Mouse (Mus musculus) embryonic facial prominence, embryonic 15.5 days (tissue): ENCODE measurements at regions not wholly inside any gene's neighbourhood (a gene's known extent, or its start where the extent isn't known, plus 50 kb on each side); places are given as distances from the start of the nearest gene placed in this dataset.

Source experiments
- ATAC-seq: fragments of 200-750 bp; cut with Nextera tagmentation; 2 replicates; pipeline ENCODE4 v1.8.0; 2017; ENCODE audit warnings: low read depth, moderate TSS enrichment; ENCODE audit not compliant: insufficient number of reproducible peaks, low FRiP score, low TSS enrichment
- H3K27ac ChIP-seq: fragments of 300-500 bp; sonication (generic); replicated peaks from 2 replicates; pipeline ENCODE4 v1.5.1; 2015; ENCODE audit warnings: mild to moderate bottlenecking, inconsistent platforms
- H3K27me3 ChIP-seq: fragments of 300-500 bp; sonication (generic); 2 replicates; pipeline ENCODE4 v1.6.1; 2015; ENCODE audit warnings: inconsistent platforms
- H3K36me3 ChIP-seq: fragments of 300-500 bp; sonication (generic); 2 replicates; pipeline ENCODE4 v1.6.1; 2015; ENCODE audit warnings: mild to moderate bottlenecking, inconsistent platforms
- H3K4me1 ChIP-seq: fragments of 300-500 bp; sonication (generic); 2 replicates; pipeline ENCODE4 v1.6.1; 2015; ENCODE audit warnings: inconsistent platforms
- H3K4me2 ChIP-seq: fragments of 300-500 bp; sonication (generic); replicated peaks from 2 replicates; pipeline ENCODE4 v1.6.1; 2015; ENCODE audit warnings: mild to moderate bottlenecking, inconsistent platforms
- H3K4me3 ChIP-seq: fragments of 300-500 bp; sonication (generic); replicated peaks from 2 replicates; pipeline ENCODE4 v1.5.1; 2015; ENCODE audit warnings: mild to moderate bottlenecking, inconsistent platforms
- H3K9ac ChIP-seq: fragments of 300-500 bp; sonication (generic); 2 replicates; pipeline ENCODE4 v1.6.1; 2015; ENCODE audit warnings: inconsistent platforms
- H3K9me3 ChIP-seq: fragments of 300-500 bp; sonication (generic); replicated peaks from 2 replicates; pipeline ENCODE4 v1.6.1; 2016; ENCODE audit warnings: inconsistent platforms
- WGBS: fragments of 180-500 bp; shearing (Covaris S2); methylation state at CpG from one replicate; pipeline ENCODE4 v1.1.7; 2015; 5-methylcytosine and 5-hydroxymethylcytosine counted together

DNA sequence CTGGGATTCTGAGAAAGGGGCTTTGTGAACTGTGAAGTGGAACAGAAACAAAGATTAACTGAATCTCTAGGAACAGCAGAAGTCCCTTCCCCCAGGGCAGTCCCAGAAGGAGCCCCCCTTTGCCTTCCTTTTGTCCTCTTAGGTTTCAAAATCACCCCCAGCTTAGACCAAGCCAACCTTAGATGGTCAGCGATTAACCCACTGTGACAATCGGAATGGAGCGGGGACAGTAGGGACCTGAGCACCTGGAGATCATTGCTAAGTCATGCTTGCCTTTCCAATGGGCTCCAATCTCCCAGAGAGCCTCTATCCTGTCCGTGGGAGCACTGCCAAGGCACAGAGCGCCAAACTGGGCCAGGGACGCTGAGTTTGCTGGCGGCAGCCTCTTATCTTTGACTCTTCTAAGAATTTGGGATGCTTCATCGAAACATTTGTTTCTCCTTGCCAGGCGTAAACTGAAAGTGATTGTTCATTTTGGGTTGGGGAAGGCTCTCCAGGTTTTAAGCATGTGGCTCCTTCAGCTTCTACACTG, 165.3 kb upstream of the Ankrd55 start:
- H3K27ac ChIP-seq: no peak overlapping the region
- H3K9ac ChIP-seq: no peak overlapping the region
- ATAC-seq: no peak
- H3K4me2 ChIP-seq: no peak overlapping the region
- H3K36me3 ChIP-seq: no peaks in the 10 kb centered on the region
- 72% methylated on average over 9 of the region's 9 CpGs for WGBS
- H3K9me3 ChIP-seq: no peaks in the 10 kb centered on the region
- H3K4me1 ChIP-seq: peaks cover 38% of the 10 kb centered on the region
- no peaks in the 10 kb centered on the region for H3K27me3 ChIP-seq
- H3K4me3 ChIP-seq: no peak overlapping the region

DNA sequence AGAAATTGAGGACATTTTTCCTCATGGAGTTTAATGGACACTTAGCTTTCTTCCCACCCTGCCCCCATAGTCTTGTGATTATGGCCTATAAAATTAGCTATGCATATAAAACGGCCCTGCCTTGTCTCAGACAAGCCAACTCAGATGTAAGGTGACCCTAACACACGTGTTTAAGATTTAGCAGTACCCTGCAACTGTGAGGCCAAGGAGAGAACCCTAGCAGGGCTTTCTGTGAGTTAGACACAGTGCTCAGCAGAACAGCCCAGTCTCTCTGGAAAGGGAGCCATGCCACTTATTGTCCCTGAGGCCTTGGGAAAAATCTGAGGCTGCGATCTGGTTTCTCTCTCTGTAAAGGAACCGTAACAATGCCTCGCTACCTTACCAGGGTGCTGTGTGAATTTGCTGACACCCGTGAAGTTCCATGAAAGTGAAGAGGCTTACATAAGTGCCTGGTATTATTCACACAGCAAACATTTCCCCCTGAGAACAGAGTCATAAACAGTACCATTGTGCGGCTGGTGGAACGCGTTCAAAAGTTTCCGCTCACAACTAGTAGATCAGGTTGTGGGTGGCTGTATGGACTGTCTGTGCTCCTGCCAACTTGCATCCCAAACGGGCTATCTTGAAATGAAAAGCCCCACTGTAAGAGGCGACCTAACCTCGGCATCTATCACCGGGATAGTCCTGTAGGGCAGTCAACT, 162.3 kb upstream of the Ankrd55 start:
- H3K4me1 ChIP-seq: peaks cover 14% of the 10 kb centered on the region
- H3K9ac ChIP-seq: no peak overlapping the region
- ATAC-seq: peak; percentile 39; the same call in 1 of the 2 replicates
- H3K27me3 ChIP-seq: no peaks in the 10 kb centered on the region
- H3K36me3 ChIP-seq: no peaks in the 10 kb centered on the region
- H3K4me2 ChIP-seq: no peak overlapping the region
- H3K4me3 ChIP-seq: no peak overlapping the region
- no peaks in the 10 kb centered on the region for H3K9me3 ChIP-seq
- 48% methylated on average over 14 of the region's 14 CpGs for WGBS
- H3K27ac ChIP-seq: no peak overlapping the region

DNA sequence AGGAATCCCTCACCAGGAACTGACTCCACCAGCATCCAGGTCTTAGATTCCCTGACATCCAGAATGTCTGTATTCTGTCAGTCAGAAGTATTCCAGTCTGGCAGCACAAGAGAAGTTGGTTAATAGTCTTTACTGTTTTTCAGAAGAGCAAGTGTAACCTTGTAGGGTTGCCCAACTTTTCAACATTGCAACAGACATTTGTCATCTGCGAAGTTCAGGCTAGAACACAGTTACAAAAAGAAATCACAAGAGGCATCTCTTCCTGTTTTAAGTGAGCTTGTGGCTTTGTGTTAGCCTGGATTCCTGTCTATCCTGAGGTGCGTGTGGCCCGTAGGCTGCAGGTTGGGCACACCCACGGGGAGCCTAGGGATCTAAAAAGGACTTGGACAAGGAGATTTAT, 158.0 kb upstream of the Ankrd55 start:
- H3K9ac ChIP-seq: no peak overlapping the region
- no peaks in the 10 kb centered on the region for H3K9me3 ChIP-seq
- no peaks in the 10 kb centered on the region for H3K27me3 ChIP-seq
- H3K4me3 ChIP-seq: no peak overlapping the region
- WGBS: 63% methylated on average over 4 of the region's 4 CpGs
- no peak overlapping the region for H3K27ac ChIP-seq
- H3K36me3 ChIP-seq: no peaks in the 10 kb centered on the region
- no peak for ATAC-seq
- no peak overlapping the region for H3K4me2 ChIP-seq
- H3K4me1 ChIP-seq: peaks cover 10% of the 10 kb centered on the region; the same call in 1 of the 2 replicates

DNA sequence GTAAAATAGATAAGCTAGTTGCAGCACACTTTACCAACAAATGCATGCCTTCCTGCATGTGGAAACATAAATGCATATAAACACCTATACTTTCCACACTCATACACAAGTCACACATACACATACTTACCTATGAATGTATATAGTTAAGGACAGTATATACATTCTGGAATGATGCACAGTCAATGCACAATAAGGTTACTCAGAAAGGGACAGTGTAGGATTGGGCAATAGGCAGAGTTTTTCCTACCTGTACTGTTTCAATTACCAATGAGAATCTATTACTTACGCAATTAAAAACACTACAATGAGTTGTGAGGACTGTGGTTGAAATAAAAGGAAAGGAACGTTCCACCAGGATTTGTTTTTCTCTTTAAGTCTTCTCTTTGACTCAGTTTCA, 157.5 kb upstream of the Ankrd55 start:
- Histone ChIP-seq H3K4me1 (peaks cover 8% of the 10 kb centered on the region; the same call in 1 of the 2 replicates), H3K36me3 (no peaks in the 10 kb centered on the region), H3K9ac (no peak overlapping the region), H3K9me3 (no peaks in the 10 kb centered on the region), H3K27ac (no peak overlapping the region), H3K4me2 (no peak overlapping the region), H3K4me3 (no peak overlapping the region), H3K27me3 (no peaks in the 10 kb centered on the region)
- ATAC-seq: no peak
- WGBS: 55% methylated on average over 2 of the region's 2 CpGs

GRCm38 (mm10) chr13:112131191-112131590, 157.1 kb upstream of the Ankrd55 start:
- H3K27ac ChIP-seq: no peak overlapping the region
- H3K4me3 ChIP-seq: no peak overlapping the region
- no peak overlapping the region for H3K4me2 ChIP-seq
- no peak overlapping the region for H3K9ac ChIP-seq
- WGBS: 36% methylated on average over 12 of the region's 12 CpGs
- 0 out of 2 replicates have a peak, but pooled peaks cover 4% of the 10 kb centered on the region for H3K4me1 ChIP-seq
- ATAC-seq: no peak
- H3K27me3 ChIP-seq: no peaks in the 10 kb centered on the region
- no peaks in the 10 kb centered on the region for H3K9me3 ChIP-seq
- no peaks in the 10 kb centered on the region for H3K36me3 ChIP-seq

DNA sequence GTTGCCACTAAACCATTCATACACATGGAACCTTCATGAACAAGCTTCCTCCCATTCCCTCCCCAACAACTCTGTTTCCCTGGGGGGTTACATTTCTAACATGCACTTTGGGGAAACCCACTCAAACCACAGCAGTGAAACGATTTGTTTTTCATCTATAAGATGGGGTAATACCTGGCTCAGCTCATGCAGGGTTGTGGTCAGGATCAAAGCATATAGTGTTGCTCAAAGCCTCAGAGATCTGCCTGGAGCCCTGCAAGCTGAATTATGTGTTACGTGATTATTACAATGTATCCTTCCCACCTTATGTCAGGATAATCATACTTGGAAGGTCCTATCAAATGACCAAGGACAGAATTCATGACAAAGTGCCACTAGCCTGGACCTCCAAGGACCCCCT, 154.5 kb upstream of the Ankrd55 start:
- Histone ChIP-seq H3K9me3 (no peaks in the 10 kb centered on the region), H3K4me3 (no peak overlapping the region), H3K9ac (no peak overlapping the region), H3K4me2 (no peak overlapping the region), H3K27ac (no peak overlapping the region), H3K4me1 (no peaks in the 10 kb centered on the region), H3K27me3 (no peaks in the 10 kb centered on the region), H3K36me3 (no peaks in the 10 kb centered on the region)
- ATAC-seq: no peak
- 65% methylated on average over 2 of the region's 2 CpGs for WGBS

- WGBS: 73% methylated on average over 4 of the region's 4 CpGs
- Histone ChIP-seq H3K9me3 (no peaks in the 10 kb centered on the region), H3K36me3 (no peaks in the 10 kb centered on the region), H3K4me3 (no peak overlapping the region), H3K4me1 (no peaks in the 10 kb centered on the region), H3K27me3 (no peaks in the 10 kb centered on the region), H3K4me2 (no peak overlapping the region), H3K9ac (no peak overlapping the region), H3K27ac (no peak overlapping the region)
- no peak for ATAC-seq
Observed at GRCm38 (mm10) chr13:112134701-112135100, 153.6 kb upstream of the Ankrd55 start.

DNA sequence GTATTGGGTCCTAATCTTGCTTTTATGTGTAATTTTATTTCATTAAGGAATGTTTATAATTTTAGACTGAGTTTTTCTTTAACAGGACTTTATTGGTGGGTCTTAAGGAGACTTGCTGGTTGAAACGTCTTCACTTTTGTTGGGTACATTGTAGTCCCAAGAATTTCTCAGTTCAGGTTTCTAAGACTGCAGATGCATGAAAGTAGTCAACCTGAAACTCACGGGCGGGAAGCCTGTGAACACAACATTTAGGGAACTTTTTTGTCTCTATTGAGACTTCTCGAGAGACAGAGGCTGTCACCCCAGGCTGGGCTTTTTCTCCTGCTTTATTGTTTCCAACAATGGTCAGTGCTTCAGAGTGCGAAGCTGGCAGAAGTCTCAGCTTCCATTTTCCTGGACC, 152.5 kb upstream of the Ankrd55 start:
- no peaks in the 10 kb centered on the region for H3K27me3 ChIP-seq
- no peak overlapping the region for H3K9ac ChIP-seq
- H3K4me2 ChIP-seq: no peak overlapping the region
- no peak overlapping the region for H3K27ac ChIP-seq
- no peak overlapping the region for H3K4me3 ChIP-seq
- no peak for ATAC-seq
- H3K9me3 ChIP-seq: no peaks in the 10 kb centered on the region
- 89% methylated on average over 5 of the region's 5 CpGs for WGBS
- H3K36me3 ChIP-seq: no peaks in the 10 kb centered on the region
- H3K4me1 ChIP-seq: no peaks in the 10 kb centered on the region

- H3K27me3 ChIP-seq: no peaks in the 10 kb centered on the region
- no peak overlapping the region for H3K9ac ChIP-seq
- H3K4me1 ChIP-seq: no peaks in the 10 kb centered on the region
- no peak overlapping the region for H3K27ac ChIP-seq
- H3K4me2 ChIP-seq: no peak overlapping the region
- WGBS: 61% methylated on average over 1 of the region's 1 CpGs
- ATAC-seq: no peak
- no peaks in the 10 kb centered on the region for H3K36me3 ChIP-seq
- no peak overlapping the region for H3K4me3 ChIP-seq
- no peaks in the 10 kb centered on the region for H3K9me3 ChIP-seq
Observed at GRCm38 (mm10) chr13:112136850-112137249, 151.4 kb upstream of the Ankrd55 start.

DNA sequence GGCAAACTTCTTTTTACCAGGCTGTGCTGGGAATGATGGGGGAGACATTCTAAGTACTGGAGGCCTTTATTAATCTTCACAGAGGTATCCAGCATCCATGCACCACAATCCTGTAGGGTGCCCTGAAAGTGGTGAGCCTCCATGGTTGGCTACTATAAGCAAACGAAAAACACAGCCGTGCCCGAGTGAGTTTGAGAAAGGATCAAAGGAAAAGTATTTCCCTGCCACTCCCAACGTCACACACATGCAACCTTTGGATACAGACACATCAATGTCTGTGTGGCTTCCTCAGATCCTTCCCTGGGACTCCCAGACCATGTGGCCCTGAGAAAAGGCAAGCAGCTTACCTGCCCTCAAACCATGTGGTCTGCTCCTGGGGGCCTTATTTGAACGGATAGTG, 147.4 kb upstream of the Ankrd55 start:
- no peak overlapping the region for H3K4me3 ChIP-seq
- no peaks in the 10 kb centered on the region for H3K27me3 ChIP-seq
- no peak overlapping the region for H3K9ac ChIP-seq
- 43% methylated on average over 5 of the region's 5 CpGs for WGBS
- ATAC-seq: no peak
- H3K9me3 ChIP-seq: no peaks in the 10 kb centered on the region
- no peaks in the 10 kb centered on the region for H3K36me3 ChIP-seq
- H3K4me2 ChIP-seq: no peak overlapping the region
- 0 out of 2 replicates have a peak, but pooled peaks cover 7% of the 10 kb centered on the region for H3K4me1 ChIP-seq
- no peak overlapping the region for H3K27ac ChIP-seq

DNA sequence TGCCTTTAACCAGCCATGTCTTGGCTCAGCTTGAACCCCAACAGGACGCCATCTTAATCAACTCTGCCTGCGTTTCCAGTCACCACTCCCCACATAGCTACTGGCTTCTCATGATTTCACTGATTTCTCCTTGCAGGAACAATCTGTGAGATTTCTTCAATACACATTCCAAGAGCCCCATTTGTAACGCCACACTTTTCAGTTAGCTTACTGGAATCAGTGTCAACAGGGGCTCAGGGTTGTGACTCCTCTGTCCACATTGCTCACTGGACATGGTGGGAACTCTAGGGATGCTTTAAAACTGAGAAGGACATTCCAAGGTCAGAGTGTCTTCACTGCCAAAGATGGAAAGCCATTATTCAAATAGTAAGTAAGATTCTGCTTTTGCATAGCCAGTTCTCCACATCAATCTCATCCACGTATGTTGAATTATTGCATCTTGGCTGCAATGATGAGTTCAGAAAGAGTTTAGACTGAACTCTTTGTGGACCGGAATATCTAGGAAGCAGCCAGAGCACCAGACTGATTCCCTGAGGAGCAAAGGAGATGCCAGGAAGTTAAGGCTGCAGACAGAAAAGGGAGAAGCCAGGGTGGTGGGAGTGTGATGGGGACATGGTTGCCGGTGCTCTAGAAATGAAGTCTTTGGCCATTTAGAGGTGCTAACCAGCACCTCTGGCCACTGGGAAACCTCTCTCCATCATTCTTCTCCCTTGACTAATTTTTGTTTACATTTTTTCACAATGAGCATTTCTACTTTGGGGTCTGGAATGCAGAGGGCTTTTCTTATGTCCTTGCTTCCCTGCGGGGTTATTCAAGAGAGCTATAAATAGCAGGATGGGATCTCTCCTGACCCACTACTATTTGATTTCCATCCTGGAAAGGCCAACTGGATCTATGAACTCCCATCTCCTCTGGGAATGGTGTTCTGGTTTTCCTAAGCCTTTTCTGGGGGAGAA, 143.6 kb upstream of the Ankrd55 start:
- no peak overlapping the region for H3K4me3 ChIP-seq
- H3K27me3 ChIP-seq: no peaks in the 10 kb centered on the region
- H3K9ac ChIP-seq: no peak overlapping the region
- no peak overlapping the region for H3K27ac ChIP-seq
- 0 out of 2 replicates have a peak, but pooled peaks cover 7% of the 10 kb centered on the region for H3K4me1 ChIP-seq
- 64% methylated on average over 7 of the region's 7 CpGs for WGBS
- H3K4me2 ChIP-seq: no peak overlapping the region
- ATAC-seq: no peak
- H3K36me3 ChIP-seq: no peaks in the 10 kb centered on the region
- H3K9me3 ChIP-seq: no peaks in the 10 kb centered on the region
